Mouse (Mus musculus) neural tube, embryonic 15.5 days (tissue): ENCODE data around the gene Myo1f. TPM values are rescaled to one million over a fixed set of nuclear protein-coding genes. Genes with fewer than 3 reads are reported as not detected.

Source experiments
- ATAC-seq: fragments of 200-750 bp; cut with Nextera tagmentation; 2 replicates; pipeline ENCODE4 v1.8.0; 2017; ENCODE audit warnings: mild to moderate bottlenecking, moderate TSS enrichment, moderate library complexity; ENCODE audit not compliant: low FRiP score
- H3K27ac ChIP-seq: fragments of 300-500 bp; sonication (generic); replicated peaks from 2 replicates; pipeline ENCODE4 v1.5.1; 2015; ENCODE audit warnings: mild to moderate bottlenecking, inconsistent platforms
- H3K27me3 ChIP-seq: fragments of 300-500 bp; sonication (generic); replicated peaks from 2 replicates; pipeline ENCODE4 v1.6.1; 2015; ENCODE audit warnings: inconsistent platforms
- H3K36me3 ChIP-seq: fragments of 300-500 bp; sonication (generic); 2 replicates; pipeline ENCODE4 v1.6.1; 2015; ENCODE audit warnings: inconsistent platforms
- H3K4me1 ChIP-seq: fragments of 300-500 bp; sonication (generic); 2 replicates; pipeline ENCODE4 v1.6.1; 2015; ENCODE audit warnings: inconsistent platforms
- H3K4me2 ChIP-seq: fragments of 300-500 bp; sonication (generic); 2 replicates; pipeline ENCODE4 v1.6.1; 2015; ENCODE audit warnings: inconsistent platforms, mild to moderate bottlenecking, moderate library complexity
- H3K4me3 ChIP-seq: fragments of 300-500 bp; sonication (generic); replicated peaks from 2 replicates; pipeline ENCODE4 v1.5.1; 2015; ENCODE audit warnings: mild to moderate bottlenecking, inconsistent platforms
- H3K9ac ChIP-seq: fragments of 300-500 bp; sonication (generic); replicated peaks from 2 replicates; pipeline ENCODE4 v1.6.1; 2015; ENCODE audit warnings: mild to moderate bottlenecking, inconsistent platforms
- H3K9me3 ChIP-seq: fragments of 300-500 bp; sonication (generic); replicated peaks from 2 replicates; pipeline ENCODE4 v1.6.1; 2016; ENCODE audit warnings: inconsistent platforms
- WGBS: fragments of 180-500 bp; shearing (Covaris S2); methylation state at CpG from one replicate; pipeline ENCODE4 v1.1.7; 2015; ENCODE audit warnings: mixed read lengths; 5-methylcytosine and 5-hydroxymethylcytosine counted together
- polyA plus RNA-seq: library from polyadenylated mRNA; unstranded; fragments of >200 nt; fragmentation: Nextera tagmentation; extraction: Ambion mirVana; gene quantifications from 2 replicates; pipeline ENCODE4 v1.2.1, GENCODE M21; 2015

The Myo1f gene
- 2.1 and 4.7 TPM in 2 replicates for polyA plus RNA-seq

DNA sequence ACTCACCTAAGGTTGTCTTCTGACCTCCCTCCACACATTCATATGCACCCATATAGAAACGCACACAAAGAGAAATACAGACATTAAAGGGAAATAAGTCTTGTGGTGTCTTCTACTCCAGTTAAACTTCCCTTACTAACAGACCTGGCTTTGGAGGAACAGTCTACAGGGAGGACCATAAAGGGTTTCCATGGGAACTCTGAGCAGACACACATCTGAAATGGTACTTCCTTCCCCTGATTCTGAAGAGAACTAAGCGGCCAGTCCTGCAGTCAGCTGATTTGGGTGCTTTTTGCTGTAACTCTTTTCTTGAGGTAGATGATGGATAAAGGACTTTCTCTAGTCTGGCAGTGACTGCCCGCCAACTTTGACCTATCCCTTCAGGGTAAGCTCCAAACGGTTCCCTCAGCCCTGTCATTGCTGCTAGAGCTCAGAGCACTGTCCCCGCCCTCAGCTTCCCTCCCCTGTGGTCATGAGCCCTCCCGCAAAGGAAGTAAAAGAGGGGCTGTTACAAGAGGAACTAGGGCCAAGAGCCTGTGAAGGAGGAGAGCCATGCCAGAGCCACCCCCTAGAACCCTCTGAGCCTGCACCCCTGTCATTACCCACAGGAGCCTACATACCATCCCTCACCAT is at the start of gene Myo1f:
Myo1f (plus strand) TSS at position 485 of the 633 bp plus-strand sequence.
- Histone ChIP-seq H3K4me2 (no peak within 1 kb of the TSS), H3K4me1 (no peaks in the 10 kb centered on the region), H3K36me3 (peaks cover 10% of the 10 kb centered on the region; the same call in 1 of the 2 replicates), H3K27ac (no peak within 1 kb of the TSS), H3K4me3 (no peak within 1 kb of the TSS), H3K27me3 (no peaks in the 10 kb centered on the region), H3K9ac (no peak within 1 kb of the TSS), H3K9me3 (no peaks in the 10 kb centered on the region)
- no peak for ATAC-seq
- 44% methylated on average over 6 of the region's 6 CpGs for WGBS

DNA sequence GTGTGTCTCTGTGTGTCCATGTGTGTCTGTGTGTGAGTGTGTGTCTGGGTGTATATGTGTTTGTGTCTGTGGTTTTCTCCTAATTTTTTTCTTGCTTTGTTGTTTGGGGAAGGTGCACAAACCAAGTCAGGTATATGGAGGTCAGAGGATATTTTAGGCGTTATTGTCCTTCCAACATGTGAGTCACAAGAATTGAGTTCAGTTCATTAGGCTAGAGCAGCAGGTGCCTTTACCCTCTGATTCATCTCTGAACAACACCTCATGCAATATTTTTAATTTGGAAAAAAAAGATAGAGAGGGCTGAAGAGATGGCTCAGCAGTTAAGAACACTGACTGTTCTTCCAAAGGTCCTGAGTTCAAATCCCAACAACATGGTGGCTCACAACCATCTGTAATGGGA is 47.1 kb upstream of the Myo1f start:
- no peak overlapping the region for H3K9ac ChIP-seq
- H3K36me3 ChIP-seq = no peaks in the 10 kb centered on the region
- no peak overlapping the region for H3K4me2 ChIP-seq
- ATAC-seq = no peak
- 88% methylated on average over 1 of the region's 1 CpGs for WGBS
- no peak overlapping the region for H3K4me3 ChIP-seq
- no peaks in the 10 kb centered on the region for H3K9me3 ChIP-seq
- H3K27ac ChIP-seq = no peak overlapping the region
- H3K27me3 ChIP-seq = no peaks in the 10 kb centered on the region
- 0 out of 2 replicates have a peak, but pooled peaks cover 3% of the 10 kb centered on the region for H3K4me1 ChIP-seq

DNA sequence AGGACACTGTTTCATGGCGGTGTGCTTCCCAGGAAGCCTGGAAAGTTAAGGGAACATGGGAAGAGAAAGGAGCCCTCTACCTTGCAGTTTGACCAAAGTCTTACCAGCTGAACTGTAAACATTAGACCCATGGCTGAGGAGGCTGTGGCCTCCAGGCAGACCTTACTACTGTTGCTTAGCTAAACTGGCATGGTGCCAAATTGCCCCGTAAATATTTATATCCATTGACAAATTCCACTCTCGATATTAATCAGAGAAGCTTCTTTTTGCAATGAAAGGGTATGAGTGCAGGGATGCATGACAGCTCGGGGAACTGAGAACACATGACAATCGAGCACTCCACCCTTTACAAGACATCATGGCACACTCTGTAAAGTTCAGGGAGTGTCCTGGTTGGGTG is 45.3 kb upstream of the Myo1f start:
- H3K4me3 ChIP-seq = no peak overlapping the region
- H3K9ac ChIP-seq = no peak overlapping the region
- H3K36me3 ChIP-seq = no peaks in the 10 kb centered on the region
- no peak overlapping the region for H3K4me2 ChIP-seq
- H3K27ac ChIP-seq = no peak overlapping the region
- no peak for ATAC-seq
- H3K9me3 ChIP-seq = no peaks in the 10 kb centered on the region
- 72% methylated on average over 5 of the region's 5 CpGs for WGBS
- H3K4me1 ChIP-seq = no peaks in the 10 kb centered on the region
- no peaks in the 10 kb centered on the region for H3K27me3 ChIP-seq

DNA sequence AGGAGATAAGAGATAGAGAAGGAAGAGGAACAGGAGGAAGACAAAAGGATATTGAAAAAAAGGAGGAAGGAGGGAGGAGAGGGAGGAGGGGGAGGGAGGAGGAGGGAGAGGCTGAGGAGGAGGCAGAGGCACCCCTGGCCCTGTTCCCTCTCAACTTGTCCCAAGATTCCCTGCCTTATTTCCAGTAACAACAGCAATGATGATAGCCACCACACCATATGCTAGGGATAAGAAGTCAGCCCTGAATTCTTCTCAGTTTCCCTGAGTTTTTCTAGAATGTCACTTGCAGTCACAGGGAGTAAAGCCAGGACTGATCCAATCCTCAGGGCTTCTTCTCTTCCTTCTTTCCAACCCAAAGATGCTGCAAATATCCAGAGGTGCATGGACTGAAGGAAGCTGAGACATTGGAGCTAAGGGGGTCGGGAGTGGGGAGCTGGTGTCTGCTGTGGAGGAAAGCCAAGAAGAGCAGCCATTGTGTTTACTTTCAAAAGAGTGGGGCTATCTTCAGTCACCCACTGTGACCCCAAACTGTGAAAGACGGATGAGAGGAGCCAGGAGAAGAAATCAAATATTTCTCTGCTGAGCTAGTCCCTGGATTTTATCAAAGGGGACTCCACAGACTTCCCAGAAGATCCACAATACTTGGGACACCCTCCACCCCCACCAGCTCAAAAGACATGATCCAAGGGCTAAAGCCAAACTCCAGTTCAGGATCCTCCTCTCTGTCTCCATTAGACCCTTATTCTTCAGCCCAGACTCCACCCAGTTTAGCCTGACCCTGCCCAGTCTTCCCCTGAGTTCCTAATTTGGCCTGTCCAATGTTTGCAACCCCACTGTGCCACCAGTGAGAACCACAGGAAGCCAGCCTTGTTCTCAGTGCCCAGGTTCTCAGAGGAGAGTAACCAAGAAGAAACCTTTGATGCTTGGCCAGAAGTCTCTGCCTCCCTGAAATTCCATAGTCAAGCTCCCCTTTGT is 42.8 kb upstream of the Myo1f start:
- no peak for ATAC-seq
- no peak overlapping the region for H3K4me2 ChIP-seq
- no peak overlapping the region for H3K9ac ChIP-seq
- 28% methylated on average over 2 of the region's 2 CpGs for WGBS
- H3K4me1 ChIP-seq = no peaks in the 10 kb centered on the region
- no peak overlapping the region for H3K27ac ChIP-seq
- no peaks in the 10 kb centered on the region for H3K36me3 ChIP-seq
- no peaks in the 10 kb centered on the region for H3K27me3 ChIP-seq
- no peaks in the 10 kb centered on the region for H3K9me3 ChIP-seq
- no peak overlapping the region for H3K4me3 ChIP-seq

DNA sequence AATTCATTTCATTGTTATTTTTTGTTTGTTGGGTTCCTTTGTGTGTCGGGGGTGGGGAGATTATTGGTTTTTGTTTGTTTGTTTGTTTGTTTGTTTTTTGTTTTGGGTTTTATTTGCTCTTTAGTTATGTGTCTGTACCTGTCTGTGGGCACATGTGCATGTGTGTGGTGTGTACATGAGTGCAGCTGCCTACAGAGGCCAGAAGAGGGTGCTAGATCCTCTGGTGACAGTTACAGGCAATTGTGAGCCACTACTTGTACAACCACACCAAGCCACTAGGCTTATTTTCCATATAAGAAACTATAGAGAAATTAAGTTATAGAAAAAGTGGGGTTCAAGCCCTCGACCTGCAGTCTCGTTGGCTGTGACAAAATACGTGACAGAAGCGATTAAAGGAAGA is 41.6 kb upstream of the Myo1f start:
- Histone ChIP-seq H3K9ac (no peak overlapping the region), H3K27ac (no peak overlapping the region), H3K4me2 (no peak overlapping the region), H3K36me3 (no peaks in the 10 kb centered on the region), H3K9me3 (no peaks in the 10 kb centered on the region), H3K27me3 (no peaks in the 10 kb centered on the region), H3K4me1 (no peaks in the 10 kb centered on the region), H3K4me3 (no peak overlapping the region)
- ATAC-seq = no peak
- WGBS = 95% methylated on average over 5 of the region's 5 CpGs

DNA sequence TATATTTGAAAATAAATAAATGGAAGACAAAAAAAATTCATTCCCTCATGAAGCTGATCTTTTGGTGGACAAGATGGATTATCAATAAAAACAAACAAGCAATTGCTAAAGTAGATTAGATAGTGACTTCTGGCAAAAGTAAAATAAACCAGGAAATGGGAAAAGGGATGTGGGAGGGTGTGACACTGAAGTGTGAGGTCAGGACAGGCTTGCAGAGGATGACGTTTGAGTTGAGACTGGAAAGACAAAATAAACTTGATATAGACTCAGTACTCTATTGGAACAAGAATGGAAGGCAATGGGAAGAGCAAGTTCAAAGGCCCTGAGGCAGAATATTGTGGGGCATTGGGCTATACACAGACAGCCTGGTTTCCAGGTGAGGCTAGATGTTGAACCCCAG is 35.1 kb upstream of the Myo1f start:
- no peaks in the 10 kb centered on the region for H3K9me3 ChIP-seq
- 71% methylated on average over 1 of the region's 1 CpGs for WGBS
- H3K36me3 ChIP-seq = no peaks in the 10 kb centered on the region
- H3K4me1 ChIP-seq = peaks cover 17% of the 10 kb centered on the region
- H3K27me3 ChIP-seq = no peaks in the 10 kb centered on the region
- H3K4me2 ChIP-seq = no peak overlapping the region
- H3K4me3 ChIP-seq = no peak overlapping the region
- no peak overlapping the region for H3K27ac ChIP-seq
- ATAC-seq = no peak
- H3K9ac ChIP-seq = no peak overlapping the region

DNA sequence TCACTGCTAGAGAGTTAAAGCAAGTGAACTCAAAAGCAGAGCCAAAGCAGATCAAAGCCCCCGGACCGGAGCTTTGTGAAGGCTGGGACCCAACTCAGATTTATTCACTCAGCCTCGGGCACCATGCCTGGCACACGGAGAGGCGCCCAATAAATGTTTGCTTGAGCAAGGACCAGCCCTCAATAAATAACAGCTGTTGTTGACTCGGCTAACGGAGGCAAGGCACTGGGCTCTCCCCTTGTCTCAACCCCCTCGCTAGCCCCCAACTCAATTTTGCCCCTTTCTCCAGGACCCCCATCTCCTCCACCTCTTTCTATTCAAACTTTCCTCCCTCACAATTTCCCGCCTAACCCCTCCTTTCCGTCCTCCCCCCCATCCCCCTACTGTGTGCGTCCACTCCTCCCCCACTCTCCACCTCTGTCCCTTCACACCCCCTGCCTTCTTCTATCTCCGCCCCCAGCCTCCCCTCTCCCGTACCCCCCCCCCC is 32.0 kb upstream of the Myo1f start:
- H3K4me3 ChIP-seq = peak overlapping the region; percentile 54
- H3K27me3 ChIP-seq = no peaks in the 10 kb centered on the region
- H3K9me3 ChIP-seq = no peaks in the 10 kb centered on the region
- H3K9ac ChIP-seq = peak overlapping the region; percentile 61
- H3K36me3 ChIP-seq = 0 out of 2 replicates have a peak, but pooled peaks cover under 1% of the 10 kb centered on the region
- WGBS = 2% methylated on average over 9 of the region's 13 CpGs
- H3K27ac ChIP-seq = peak overlapping the region; percentile 76
- peak; percentile 62; the same call in 1 of the 2 replicates for ATAC-seq
- peak overlapping the region; percentile 75 for H3K4me2 ChIP-seq
- H3K4me1 ChIP-seq = peaks cover 29% of the 10 kb centered on the region

DNA sequence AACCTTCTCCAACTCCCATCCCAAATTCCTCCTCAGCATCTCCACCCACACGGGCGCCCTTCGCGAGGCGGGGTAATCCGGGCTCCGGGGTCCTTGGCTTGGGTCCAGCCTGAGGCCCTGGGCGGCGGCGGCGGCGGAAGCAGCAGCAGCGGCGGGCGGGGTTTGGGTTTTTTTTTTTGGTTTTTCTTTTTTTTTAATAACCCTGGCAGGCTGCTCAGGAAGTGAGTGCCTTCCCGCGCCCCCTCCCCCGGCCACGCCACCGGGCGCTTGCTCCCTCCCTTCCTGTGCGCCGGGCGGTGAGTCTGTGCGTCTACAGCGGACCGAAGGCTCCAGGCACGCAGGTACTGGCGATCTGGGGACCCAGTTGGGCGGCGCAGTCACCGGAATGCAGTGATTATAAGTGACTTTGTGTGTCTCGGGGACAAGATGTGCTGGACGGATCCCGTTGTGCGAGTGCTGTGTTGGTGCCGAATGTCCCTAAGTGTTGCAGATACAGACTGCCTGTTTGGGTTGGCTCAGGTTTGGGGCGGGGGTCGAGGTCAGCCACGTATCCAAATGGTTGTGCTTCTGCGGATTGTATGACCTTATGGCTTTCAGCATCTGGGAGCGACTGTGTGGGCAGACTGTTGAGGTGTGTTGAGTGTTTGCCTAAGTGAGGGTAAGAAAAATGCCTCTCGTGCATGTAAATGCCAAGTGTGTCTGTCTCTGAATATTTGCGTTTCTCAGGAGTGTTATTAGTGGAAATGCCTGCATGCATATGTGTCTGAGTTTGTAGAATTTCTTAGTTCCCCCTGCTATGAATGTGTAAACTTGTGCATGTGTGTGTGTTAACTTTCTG is 31.4 kb upstream of the Myo1f start, which contains the start of gene Adamts10:
Adamts10 (plus strand) TSS at position 287 of the 838 bp plus-strand sequence.
- H3K27me3 ChIP-seq = no peaks in the 10 kb centered on the region
- under 1% methylated on average over 37 of the region's 44 CpGs for WGBS
- H3K4me2 ChIP-seq = peak within 1 kb of the TSS; percentile 75
- H3K9me3 ChIP-seq = no peaks in the 10 kb centered on the region
- H3K4me3 ChIP-seq = peak within 1 kb of the TSS; percentile 54
- H3K36me3 ChIP-seq = peaks cover 7% of the 10 kb centered on the region; the same call in 1 of the 2 replicates
- H3K9ac ChIP-seq = peak within 1 kb of the TSS; percentile 61
- peak within 1 kb of the TSS; percentile 76 for H3K27ac ChIP-seq
- ATAC-seq = peak; percentile 85
- H3K4me1 ChIP-seq = peaks cover 29% of the 10 kb centered on the region

DNA sequence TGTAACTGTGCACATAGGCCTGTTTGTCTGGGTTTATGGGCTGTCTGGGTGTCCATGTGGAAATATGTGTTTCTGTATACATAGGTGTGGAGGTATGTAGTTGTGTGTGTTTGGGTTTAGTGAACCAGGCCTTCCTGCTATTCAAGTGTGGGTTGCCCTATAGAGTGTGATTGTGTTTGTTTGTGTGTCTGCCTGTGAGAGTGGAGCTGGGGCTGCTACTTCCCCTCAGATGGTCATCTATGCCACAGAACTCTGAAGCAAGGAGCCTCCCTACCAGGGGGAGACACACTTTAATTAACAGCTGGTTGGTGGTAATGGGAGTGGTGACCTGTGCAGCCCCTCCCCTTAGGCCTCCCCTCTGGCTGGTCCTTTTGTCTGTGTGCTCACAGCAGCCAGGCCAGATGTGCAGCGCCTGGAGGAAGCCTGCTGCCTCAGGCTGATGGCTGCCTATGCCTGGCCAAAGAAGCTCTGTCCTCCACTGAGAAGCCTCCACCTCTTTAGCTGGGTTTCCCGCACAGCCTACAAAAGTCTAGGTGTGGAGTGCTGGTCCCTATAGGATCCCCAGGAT is 30.6 kb upstream of the Myo1f start:
- H3K27me3 ChIP-seq = no peaks in the 10 kb centered on the region
- peaks cover 14% of the 10 kb centered on the region for H3K36me3 ChIP-seq
- 7% methylated on average over 2 of the region's 2 CpGs for WGBS
- H3K9me3 ChIP-seq = no peaks in the 10 kb centered on the region
- peak; percentile 44 for ATAC-seq
- peak overlapping the region; percentile 54 for H3K4me3 ChIP-seq
- peaks cover 29% of the 10 kb centered on the region for H3K4me1 ChIP-seq
- H3K9ac ChIP-seq = peak overlapping the region; percentile 61
- H3K27ac ChIP-seq = peak overlapping the region; percentile 76
- H3K4me2 ChIP-seq = peak overlapping the region; percentile 75

DNA sequence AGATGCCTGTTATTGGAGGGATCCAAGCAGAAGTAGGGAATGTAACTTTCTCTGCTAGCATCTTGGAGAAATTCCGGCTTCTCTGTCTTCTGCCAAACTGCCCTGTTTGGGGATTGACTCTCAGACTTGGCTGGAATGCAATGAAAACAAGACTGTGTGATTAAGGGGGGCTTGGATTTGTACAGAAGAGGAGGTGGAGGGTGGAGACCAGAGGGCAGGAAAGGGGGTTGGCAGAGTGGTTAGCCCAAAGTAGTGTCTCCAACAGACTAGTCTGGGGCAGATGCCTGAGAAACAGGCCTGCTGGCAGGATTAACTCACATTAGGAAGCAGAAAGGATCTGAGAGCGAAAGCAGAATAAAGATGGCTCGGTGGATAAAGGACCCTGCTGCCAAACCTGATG is 29.0 kb upstream of the Myo1f start:
- 80% methylated on average over 3 of the region's 3 CpGs for WGBS
- peaks cover 29% of the 10 kb centered on the region for H3K4me1 ChIP-seq
- no peak overlapping the region for H3K4me3 ChIP-seq
- peaks cover 30% of the 10 kb centered on the region for H3K36me3 ChIP-seq
- H3K27me3 ChIP-seq = no peaks in the 10 kb centered on the region
- 0 out of 2 replicates have a peak overlapping the region, but pooled peaks have one; percentile 9 for H3K4me2 ChIP-seq
- H3K9me3 ChIP-seq = no peaks in the 10 kb centered on the region
- H3K27ac ChIP-seq = no peak overlapping the region
- H3K9ac ChIP-seq = no peak overlapping the region
- ATAC-seq = no peak
